Mouse (Mus musculus) left cerebral cortex, postnatal 4 days (tissue): Measurements from ENCODE around the gene Sarm1. TPM values are rescaled to one million over a fixed set of nuclear protein-coding genes. Genes with fewer than 3 reads are reported as not detected.

Experiments
- DNase-seq: peaks from one replicate; pipeline ENCODE4 v3.0.0-alpha.2; 2022
- intact Hi-C: fragments of 180-260 bp; cut with DNase I; formaldehyde crosslinking; loops from one replicate; pipeline ENCODE4 v1.15.1; 2025
- total RNA-seq, 2 experiments: library from RNA; stranded (reverse); gene quantifications; 2 replicates each; pipeline ENCODE4 v1.2.3; 2021

Sarm1 gene
- total RNA-seq, 2 experiments from 2014 or later: 69.3 to 71.4 TPM

- intact Hi-C loops: no loop called here
Observed at GRCm38 (mm10) chr11:78425572-78425971, 72.0 kb downstream of the Sarm1 start.

GRCm38 (mm10) chr11:78424352-78424751 lies 73.2 kb downstream of the Sarm1 start:
- intact Hi-C loops: no loop called here
- peak; percentile 14 for DNase-seq

More at GRCm38 (mm10) chr11:78425572-78425971, 72.0 kb downstream of the Sarm1 start:
- no peak for DNase-seq

Other genes with a start within 250 kb of the Sarm1 start
- gene 2610507B11Rik, start 236.0 kb downstream of the Sarm1 start, total RNA-seq: 100 to 1,000 TPM; 111 to 113 TPM
- 1 to 10 TPM in 1 of 2 experiments, under 1 TPM in 1; 0.72 to 1.1 TPM for gene BC030499, start 206.9 kb downstream of the Sarm1 start, total RNA-seq
- 1 to 10 TPM; 5.2 to 6.2 TPM for gene Spag5, start 196.2 kb downstream of the Sarm1 start, total RNA-seq
- gene Aldoc, start 174.8 kb downstream of the Sarm1 start, total RNA-seq: 100 to 1,000 TPM; 109 to 113 TPM
- 10 to 100 TPM; 52.9 to 59.9 TPM for gene Pigs, start 169.3 kb downstream of the Sarm1 start, total RNA-seq
- gene Unc119, start 154.3 kb downstream of the Sarm1 start, total RNA-seq: 10 to 100 TPM; 51.8 to 57.5 TPM
- gene Foxn1, start 111.2 kb downstream of the Sarm1 start, total RNA-seq: not detected
- not detected for gene Slc13a2, start 75.5 kb downstream of the Sarm1 start, total RNA-seq
- 10 to 100 TPM in 1 of 2 experiments, 1 to 10 TPM in 1; 7.6 to 11.8 TPM for gene Slc46a1, start 32.1 kb downstream of the Sarm1 start, total RNA-seq
- 10 to 100 TPM; 60.0 to 67.3 TPM for gene Vtn, start 1.3 kb upstream of the Sarm1 start, total RNA-seq
- gene Sebox, start 5.7 kb upstream of the Sarm1 start, total RNA-seq: under 1 TPM; 0.26 to 0.30 TPM
- gene Tmem199, start 14.4 kb upstream of the Sarm1 start, total RNA-seq: 10 to 100 TPM; 35.6 to 35.7 TPM
- 100 to 1,000 TPM; 113 to 118 TPM for gene Poldip2, start 14.4 kb upstream of the Sarm1 start, total RNA-seq
- gene Tnfaip1, start 38.6 kb upstream of the Sarm1 start, total RNA-seq: 10 to 100 TPM; 54.5 to 59.7 TPM
- gene Ift20, start 38.6 kb upstream of the Sarm1 start, total RNA-seq: 10 to 100 TPM; 54.6 to 59.7 TPM
- 10 to 100 TPM; 26.5 to 31.1 TPM for gene Tmem97, start 53.0 kb upstream of the Sarm1 start, total RNA-seq
- gene Nlk, start 199.6 kb upstream of the Sarm1 start, total RNA-seq: 10 to 100 TPM; 49.3 to 52.0 TPM